Mouse (Mus musculus): Measurements from ENCODE around the gene Cfap100. TPM values are rescaled to one million over a fixed set of nuclear protein-coding genes. Genes with fewer than 3 reads are reported as not detected.

Cfap100 gene
- 0.43 and 0.57 TPM in 2 replicates for polyA plus RNA-seq (2014; fragmentation: Nextera tagmentation; extraction: Ambion mirVana)

DNA sequence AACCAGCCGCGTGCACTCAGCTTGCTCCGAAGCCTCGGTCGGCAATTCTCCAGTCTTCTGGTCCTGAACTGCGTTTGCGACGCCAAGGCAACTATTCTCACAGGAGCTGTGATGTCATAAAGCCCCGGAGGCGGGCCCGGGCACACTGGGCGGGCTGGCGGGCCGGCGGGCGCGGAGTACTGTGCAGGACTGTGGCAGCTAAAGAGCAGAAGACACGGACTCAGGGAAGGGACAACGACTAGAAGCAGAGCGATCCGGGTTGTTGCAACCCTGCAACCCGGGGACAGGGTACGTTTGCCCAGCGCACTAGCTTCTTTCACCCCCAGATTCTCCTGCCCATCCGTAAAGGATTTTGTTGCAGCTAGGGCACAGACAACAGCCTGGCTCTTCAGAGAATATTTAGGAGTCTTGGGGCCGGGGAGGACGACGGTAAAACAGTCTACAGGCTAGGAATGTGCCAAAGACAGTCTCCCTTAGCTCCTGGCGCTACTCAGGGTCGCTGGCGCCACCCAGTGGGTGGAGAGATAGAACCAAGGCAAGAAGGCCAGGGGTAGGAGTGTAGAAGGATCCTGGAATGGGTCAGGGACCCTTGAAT is at the start of gene Cfap100:
TSS of gene Cfap100 (minus strand) at position 418 of the 595 bp plus-strand sequence.
- Histone ChIP-seq H3K27ac (ENCODE audit: low read depth) (no peak within 1 kb of the TSS; the same call in 1 of the 2 replicates), H3K27me3 (ENCODE audit: insufficient read depth, low read length) (0 out of 2 replicates have a peak, but pooled peaks cover 4% of the 10 kb centered on the region), H3K4me1 (ENCODE audit: insufficient read depth) (no peaks in the 10 kb centered on the region), H3K4me3 (ENCODE audit: low read depth, low read length) (peak within 1 kb of the TSS; percentile 38), H3K9ac (peak within 1 kb of the TSS; percentile 53), H3K36me3 (ENCODE audit: insufficient read depth) (no peaks in the 10 kb centered on the region), H3K4me2 (peak within 1 kb of the TSS; percentile 67), H3K9me3 (ENCODE audit: low read depth, low read length) (no peaks in the 10 kb centered on the region)
- peak; percentile 71 for TF ChIP-seq CTCF (IDR thresholded peaks at IDR 0.05; ENCODE audit: low read depth)
- ATAC-seq (ENCODE audit: insufficient read depth) (peak; percentile 94), DNase-seq (peak; percentile 89)
- WGBS: under 1% methylated on average over 31 of the region's 31 CpGs

DNA sequence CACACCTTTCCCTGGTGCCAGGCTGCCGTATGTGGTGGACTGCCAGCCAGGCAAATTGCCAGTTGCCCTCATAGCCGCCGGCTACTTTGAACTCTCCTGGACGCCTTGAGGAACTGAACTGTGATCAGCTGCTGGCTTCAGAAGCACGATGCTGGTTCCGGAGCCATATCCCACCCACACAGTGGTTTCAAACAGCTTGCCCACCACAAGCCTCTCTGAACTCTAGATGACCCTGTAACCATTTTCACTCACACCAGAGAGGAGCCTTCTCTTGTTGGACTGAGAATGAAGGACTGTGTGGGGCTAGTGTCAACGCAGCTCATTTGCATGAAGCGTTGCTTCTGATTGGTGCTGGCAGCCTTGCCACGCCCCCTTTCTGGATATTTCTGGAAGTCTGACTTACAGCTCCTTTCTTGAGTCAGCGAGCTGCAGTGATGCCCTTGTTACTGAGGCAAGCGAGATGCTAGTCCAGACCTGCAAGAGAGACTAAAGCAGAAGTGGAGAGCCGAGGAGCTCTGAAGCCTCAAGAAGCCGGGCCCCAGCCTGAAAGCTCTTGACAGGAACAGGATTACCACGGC is 48.4 kb upstream of the Cfap100 start:
- Histone ChIP-seq H3K9ac (no peak overlapping the region), H3K4me2 (no peak overlapping the region), H3K27ac (ENCODE audit: low read depth) (no peak overlapping the region), H3K36me3 (ENCODE audit: insufficient read depth) (no peaks in the 10 kb centered on the region), H3K4me1 (ENCODE audit: insufficient read depth) (no peaks in the 10 kb centered on the region; the same call in 1 of the 2 replicates), H3K27me3 (ENCODE audit: insufficient read depth, low read length) (no peaks in the 10 kb centered on the region), H3K4me3 (ENCODE audit: low read depth, low read length) (no peak overlapping the region), H3K9me3 (ENCODE audit: low read depth, low read length) (no peaks in the 10 kb centered on the region)
- TF ChIP-seq CTCF (IDR thresholded peaks at IDR 0.05; ENCODE audit: low read depth): no peak
- WGBS: 40% methylated on average over 14 of the region's 14 CpGs
- DNase-seq (peak; percentile 79), ATAC-seq (ENCODE audit: insufficient read depth) (peak; percentile 92)

DNA sequence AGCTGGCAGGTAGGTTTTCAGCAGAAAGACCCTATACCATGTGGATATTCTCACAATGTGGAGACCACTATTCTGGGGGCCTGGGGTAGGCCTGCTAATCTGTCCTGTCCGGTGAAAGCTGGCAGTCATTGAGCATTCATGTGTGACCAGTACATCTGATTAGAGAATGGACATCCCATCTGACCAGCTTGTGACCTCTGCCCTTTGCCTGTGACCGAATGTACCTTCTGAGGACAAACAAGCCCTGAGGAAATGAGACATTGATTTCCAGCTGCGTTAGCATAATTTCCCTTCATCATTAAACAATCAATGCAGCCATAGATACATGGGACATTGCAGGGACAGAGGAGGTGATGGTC is 47.2 kb upstream of the Cfap100 start:
- Histone ChIP-seq H3K9me3 (ENCODE audit: low read depth, low read length) (no peaks in the 10 kb centered on the region), H3K4me1 (ENCODE audit: insufficient read depth) (peaks cover 2% of the 10 kb centered on the region; the same call in 1 of the 2 replicates), H3K4me2 (no peak overlapping the region), H3K27ac (ENCODE audit: low read depth) (no peak overlapping the region), H3K4me3 (ENCODE audit: low read depth, low read length) (no peak overlapping the region), H3K9ac (no peak overlapping the region), H3K27me3 (ENCODE audit: insufficient read depth, low read length) (no peaks in the 10 kb centered on the region), H3K36me3 (ENCODE audit: insufficient read depth) (no peaks in the 10 kb centered on the region)
- 74% methylated on average over 3 of the region's 3 CpGs for WGBS
- DNase-seq (no peak), ATAC-seq (ENCODE audit: insufficient read depth) (no peak)
- no peak for TF ChIP-seq CTCF (IDR thresholded peaks at IDR 0.05; ENCODE audit: low read depth)

DNA sequence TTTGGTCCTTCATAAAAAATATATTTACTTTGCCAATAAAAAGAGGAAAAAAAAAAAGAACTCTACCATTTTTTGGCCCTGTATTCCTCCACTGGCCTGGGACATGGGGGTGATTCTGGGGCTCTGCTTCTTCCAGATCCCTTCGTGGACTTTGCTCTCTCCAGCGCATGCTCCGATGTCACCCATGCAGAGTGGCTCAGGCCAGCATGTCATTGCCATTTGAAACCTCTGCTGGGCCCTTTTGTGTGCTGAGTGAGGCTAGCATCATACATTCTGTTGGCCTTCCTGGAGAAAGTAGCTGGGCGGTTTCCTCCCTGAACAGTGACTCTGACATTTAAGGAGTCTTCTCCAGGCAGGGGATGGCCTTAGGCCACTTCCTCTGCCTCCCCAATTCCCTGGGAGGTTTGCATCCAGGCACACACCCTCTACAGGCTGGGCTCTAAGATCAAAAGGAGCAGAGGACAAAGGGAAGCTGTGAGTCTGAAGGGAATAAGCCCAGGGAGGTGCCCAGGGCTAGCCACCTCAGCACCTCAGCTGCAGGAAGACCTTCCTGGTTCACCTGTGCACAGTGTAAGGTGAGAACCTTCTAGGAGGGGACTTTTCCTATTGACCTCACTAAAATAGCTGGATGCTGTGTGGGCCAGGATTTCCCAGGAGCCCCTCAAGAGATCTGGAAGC is 46.7 kb upstream of the Cfap100 start:
- TF ChIP-seq CTCF (IDR thresholded peaks at IDR 0.05; ENCODE audit: low read depth): no peak
- Histone ChIP-seq H3K27ac (ENCODE audit: low read depth) (no peak overlapping the region), H3K9me3 (ENCODE audit: low read depth, low read length) (no peaks in the 10 kb centered on the region), H3K4me3 (ENCODE audit: low read depth, low read length) (no peak overlapping the region), H3K4me1 (ENCODE audit: insufficient read depth) (peaks cover 4% of the 10 kb centered on the region; the same call in 1 of the 2 replicates), H3K36me3 (ENCODE audit: insufficient read depth) (no peaks in the 10 kb centered on the region), H3K4me2 (no peak overlapping the region), H3K27me3 (ENCODE audit: insufficient read depth, low read length) (no peaks in the 10 kb centered on the region), H3K9ac (no peak overlapping the region)
- ATAC-seq (ENCODE audit: insufficient read depth): no peak
- 82% methylated on average over 4 of the region's 4 CpGs for WGBS
- DNase-seq: no peak

DNA sequence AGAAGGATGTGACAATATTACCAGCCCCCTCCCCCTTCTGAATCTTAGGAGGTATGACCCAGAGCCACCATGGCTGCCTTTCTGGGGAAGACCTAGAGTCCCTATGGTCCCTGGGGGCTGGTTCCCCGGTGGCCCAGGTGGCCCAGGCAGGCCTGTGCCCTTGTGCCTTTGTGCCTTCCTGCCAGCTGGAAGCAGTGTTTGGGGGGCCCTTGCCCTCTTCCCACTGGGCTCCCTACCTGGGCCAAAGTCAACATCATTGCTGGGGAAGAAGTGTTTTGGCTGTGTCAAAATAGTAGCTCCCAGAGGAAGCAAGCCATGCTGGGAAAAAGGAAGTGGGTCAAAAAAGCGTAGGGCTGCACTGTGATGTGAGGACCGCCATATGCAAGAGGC is 45.8 kb upstream of the Cfap100 start:
- Histone ChIP-seq H3K9me3 (ENCODE audit: low read depth, low read length) (no peaks in the 10 kb centered on the region), H3K4me2 (no peak overlapping the region), H3K27ac (ENCODE audit: low read depth) (no peak overlapping the region), H3K4me3 (ENCODE audit: low read depth, low read length) (no peak overlapping the region), H3K36me3 (ENCODE audit: insufficient read depth) (no peaks in the 10 kb centered on the region), H3K4me1 (ENCODE audit: insufficient read depth) (peaks cover 4% of the 10 kb centered on the region; the same call in 1 of the 2 replicates), H3K27me3 (ENCODE audit: insufficient read depth, low read length) (no peaks in the 10 kb centered on the region), H3K9ac (no peak overlapping the region)
- DNase-seq (no peak), ATAC-seq (ENCODE audit: insufficient read depth) (no peak)
- no peak for TF ChIP-seq CTCF (IDR thresholded peaks at IDR 0.05; ENCODE audit: low read depth)
- 85% methylated on average over 3 of the region's 3 CpGs for WGBS

DNA sequence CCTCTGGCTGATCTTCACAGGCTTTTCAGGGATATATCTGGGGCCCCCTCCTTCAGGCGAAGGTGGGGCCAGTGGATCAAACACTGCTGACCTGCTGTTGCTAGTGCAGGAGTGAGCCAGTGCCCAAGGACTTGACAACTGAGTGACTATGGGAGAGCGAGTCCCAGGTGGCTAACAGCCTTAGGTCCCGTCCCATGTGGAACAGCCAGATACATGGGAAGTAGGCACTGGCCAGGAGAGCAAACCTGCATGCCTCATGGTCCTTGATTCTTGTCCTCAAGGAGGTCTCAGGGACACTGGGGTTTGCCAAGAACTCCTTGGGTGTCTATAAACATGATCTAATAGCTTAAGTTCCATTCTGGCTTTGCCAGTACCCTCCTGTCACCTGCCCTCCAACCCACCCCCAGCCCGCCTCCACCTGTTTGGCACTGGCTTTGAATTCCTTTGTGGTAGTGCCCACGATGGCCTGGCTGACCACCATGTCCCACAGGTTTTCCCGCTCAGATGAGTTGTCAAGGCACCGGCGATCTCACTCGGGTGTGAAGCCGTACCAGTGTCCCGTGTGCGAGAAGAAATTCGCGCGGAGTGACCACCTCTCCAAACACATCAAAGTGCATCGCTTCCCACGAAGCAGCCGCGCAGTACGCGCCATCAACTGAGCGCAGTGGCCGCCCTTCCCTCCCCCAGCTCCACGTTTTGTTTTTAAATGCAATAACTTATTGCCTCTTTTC is 45.2 kb upstream of the Cfap100 start:
- TF ChIP-seq CTCF (IDR thresholded peaks at IDR 0.05; ENCODE audit: low read depth): no peak
- ATAC-seq (ENCODE audit: insufficient read depth): no peak

More for the DNA sequence above, 45.2 kb upstream of the Cfap100 start:
- no peak overlapping the region for H3K9ac ChIP-seq
- H3K4me2 ChIP-seq: no peak overlapping the region
- no peaks in the 10 kb centered on the region for H3K9me3 ChIP-seq (ENCODE audit: low read depth, low read length)
- H3K4me1 ChIP-seq (ENCODE audit: insufficient read depth): peaks cover 4% of the 10 kb centered on the region; the same call in 1 of the 2 replicates
- H3K27me3 ChIP-seq (ENCODE audit: insufficient read depth, low read length): no peaks in the 10 kb centered on the region
- WGBS: 91% methylated on average over 24 of the region's 24 CpGs
- DNase-seq: no peak
- H3K36me3 ChIP-seq (ENCODE audit: insufficient read depth): no peaks in the 10 kb centered on the region
- no peak overlapping the region for H3K4me3 ChIP-seq (ENCODE audit: low read depth, low read length)
- H3K27ac ChIP-seq (ENCODE audit: low read depth): no peak overlapping the region

All from lung, embryonic 14.5 days (tissue).